Mouse (Mus musculus) kidney, postnatal 36 days (tissue): ENCODE measurements around the gene Sin3b.
"Not testable (repeated sequence)": the region's sequence is repeated elsewhere in the genome, so short reads cannot be mapped to it uniquely, and the experiment has no call there.

ENCODE experiments used
- DNase-seq, 2 experiments: peaks; one replicate each; pipeline ENCODE4 v3.0.0; 2021 to 2022; ENCODE audit warnings: mixed read lengths in 2 of 2

The Sin3b gene

GRCm38 (mm10) chr8:72722769-72723650 lies at the start of gene Sin3b:
Gene Sin3b, plus strand, starts transcription at chr8:72723285.
- DNase-seq: peak; percentile 95 to 98

DNA sequence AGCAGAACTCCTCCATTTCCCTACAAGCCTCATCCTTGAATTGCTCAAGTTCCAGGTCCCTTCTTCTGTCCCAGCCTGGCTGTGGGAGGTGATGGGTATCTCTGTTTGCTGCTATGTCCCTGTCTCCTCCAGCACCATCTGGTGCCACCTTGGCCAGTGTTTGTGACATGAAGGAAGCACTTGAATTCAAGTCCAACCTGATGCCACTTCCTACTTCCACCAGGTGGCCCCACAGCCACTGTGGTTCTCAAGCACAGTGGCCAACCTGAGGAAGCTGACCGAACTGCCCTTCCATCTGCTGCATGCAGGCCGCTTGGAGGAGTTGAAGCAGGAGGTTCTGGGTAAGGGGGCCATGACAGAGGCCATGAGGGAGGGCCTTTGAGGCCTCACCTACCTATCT lies 48.9 kb upstream of the Sin3b start:
- no peak for DNase-seq

- no peak for DNase-seq
These were observed 46.6 kb upstream of the Sin3b start for GRCm38 (mm10) chr8:72676436-72676835.

DNA sequence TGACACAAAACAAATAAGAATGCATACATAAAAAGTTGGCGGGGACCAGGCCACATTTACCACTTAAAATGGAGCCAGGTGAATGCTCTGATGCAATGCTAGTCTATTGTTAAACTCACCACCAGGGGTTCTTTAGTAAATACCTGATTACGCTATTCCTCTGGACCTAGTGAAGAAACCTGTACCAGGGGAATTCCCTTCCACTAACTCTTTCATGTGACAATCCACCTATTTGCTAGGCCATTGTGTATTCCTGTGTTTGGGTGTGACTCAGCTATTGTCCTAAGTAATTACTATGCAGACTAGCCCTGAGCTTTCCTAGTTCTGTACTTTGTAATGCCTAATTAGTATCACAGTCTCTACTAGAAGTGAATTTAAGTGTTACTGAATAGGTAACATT lies 46.2 kb upstream of the Sin3b start:
- DNase-seq: not testable (repeated sequence)

DNA sequence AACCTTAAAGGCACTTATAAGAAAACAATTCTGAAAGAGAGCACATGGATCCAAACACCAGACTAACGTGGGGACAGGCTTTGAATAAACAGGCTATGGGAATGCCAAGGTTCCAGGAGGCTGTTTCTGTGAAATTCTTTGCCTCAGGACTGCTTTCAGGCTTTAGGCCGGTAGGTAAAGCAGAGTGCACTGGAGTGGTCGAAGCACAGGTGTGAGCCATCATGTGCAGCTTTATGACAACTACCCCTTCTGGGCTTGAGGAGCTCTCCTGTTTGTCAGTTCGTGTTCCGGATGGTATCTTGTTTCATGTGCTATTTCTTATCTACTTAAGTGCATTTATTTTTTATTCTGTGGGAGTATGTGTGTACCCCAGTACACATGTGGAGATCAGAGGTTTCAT lies 45.8 kb upstream of the Sin3b start:
- no peak for DNase-seq

DNA sequence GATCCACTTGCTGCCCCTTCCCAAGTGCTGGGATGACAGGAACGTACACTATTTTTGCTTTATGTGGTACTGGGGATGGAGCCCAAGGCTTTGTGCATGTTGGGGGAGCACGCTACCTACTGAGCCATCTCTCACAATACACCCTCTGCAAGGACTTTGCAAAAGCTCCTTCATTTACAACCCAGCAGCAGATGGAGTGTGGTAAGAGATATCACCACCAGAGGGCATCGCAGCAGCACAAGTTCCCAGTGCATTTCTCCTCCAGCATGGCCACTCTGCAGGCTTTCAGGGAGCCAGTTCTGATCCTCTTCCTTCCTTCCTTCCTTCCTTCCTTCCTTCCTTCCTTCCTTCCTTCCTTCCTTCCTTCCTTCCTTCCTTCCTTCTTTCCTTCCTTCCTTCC lies 43.0 kb upstream of the Sin3b start:
- peak; percentile 67 to 83 for DNase-seq

DNA sequence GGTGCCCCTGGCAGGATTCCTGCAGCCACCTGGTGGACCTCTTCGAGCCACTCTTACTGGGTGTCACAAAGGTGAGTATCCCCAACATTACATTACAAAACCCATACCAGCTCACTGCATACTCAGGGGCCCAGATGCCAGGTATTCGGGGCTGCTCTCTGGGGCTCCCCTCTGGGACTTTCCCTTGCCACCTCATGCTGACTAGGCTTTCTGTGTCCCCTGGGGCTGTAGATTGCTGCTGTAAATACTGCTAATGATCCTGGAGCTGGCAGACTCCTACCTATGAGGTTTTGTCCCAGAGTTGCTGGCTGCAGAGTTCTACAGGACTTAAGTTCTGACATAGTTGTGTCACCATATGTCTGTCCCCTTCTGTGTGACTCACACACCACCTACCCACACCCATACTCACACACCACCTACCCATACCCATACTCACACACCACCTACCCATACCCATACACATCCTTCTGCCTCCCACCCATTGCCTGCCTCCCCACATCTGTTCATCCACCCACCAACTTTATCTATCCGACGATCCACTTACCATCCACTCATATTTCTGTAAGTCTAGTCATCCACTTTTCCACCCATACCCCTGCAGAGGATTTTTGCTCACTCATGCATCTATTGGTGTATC lies 40.9 kb upstream of the Sin3b start:
- no peak for DNase-seq

GRCm38 (mm10) chr8:72683010-72683521 lies 40.0 kb upstream of the Sin3b start:
- DNase-seq: no peak

- DNase-seq: not testable (repeated sequence)
These were observed 39.4 kb upstream of the Sin3b start for GRCm38 (mm10) chr8:72683572-72684099.

DNA sequence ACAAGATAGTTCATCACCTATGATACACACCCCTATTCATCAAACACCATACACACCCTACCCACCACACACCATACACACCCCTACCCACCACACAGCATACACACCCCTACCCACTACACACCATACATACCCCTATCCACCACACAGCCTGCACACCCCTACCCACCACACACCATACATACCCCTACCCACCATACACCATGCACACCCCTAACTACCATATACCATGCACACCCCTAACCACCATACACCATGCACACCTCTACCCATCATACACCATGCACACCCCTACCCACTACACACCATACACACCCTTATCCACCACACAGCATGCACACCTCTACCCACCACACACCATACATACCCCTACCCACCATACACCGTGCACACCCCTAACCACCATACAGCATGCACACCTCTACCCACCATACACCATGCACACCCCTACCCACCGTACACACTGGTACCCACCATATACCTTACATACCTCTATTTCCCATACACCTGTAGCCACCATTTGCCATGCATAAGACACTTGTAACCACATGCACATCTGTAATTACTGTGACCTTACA lies 24.6 kb upstream of the Sin3b start:
- no peak for DNase-seq

GRCm38 (mm10) chr8:72712569-72712968 lies 10.5 kb upstream of the Sin3b start:
- no peak for DNase-seq

DNA sequence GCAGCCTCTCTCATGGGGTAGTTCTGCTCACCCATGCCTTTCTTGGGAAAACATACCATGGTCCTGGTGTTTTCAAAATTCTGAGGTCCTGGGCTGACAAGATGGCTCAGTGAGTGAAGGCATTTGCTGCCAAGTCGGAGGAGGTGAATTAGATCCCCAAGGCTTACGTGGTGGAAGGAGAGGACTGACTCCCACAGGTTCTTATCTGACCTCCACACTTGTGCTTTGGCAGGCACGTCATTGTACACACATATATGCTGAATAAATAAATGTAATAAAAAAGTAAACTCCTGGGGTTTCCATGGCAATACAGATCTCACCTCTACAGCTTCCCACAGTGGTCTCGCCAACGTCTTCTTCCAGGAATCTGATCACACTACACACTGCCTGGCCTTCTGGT lies 6.5 kb upstream of the Sin3b start:
- no peak for DNase-seq

GRCm38 (mm10) chr8:72720541-72720940 lies 2.5 kb upstream of the Sin3b start:
- no peak for DNase-seq

- DNase-seq: peak in 1 of 2 experiments; percentile 51
These were observed 541 bp downstream of the Sin3b start for GRCm38 (mm10) chr8:72723651-72724001.

GRCm38 (mm10) chr8:72728636-72729035 lies 5.6 kb downstream of the Sin3b start:
- DNase-seq: no peak

- no peak for DNase-seq
These were observed 11.9 kb downstream of the Sin3b start for GRCm38 (mm10) chr8:72735001-72735400.

GRCm38 (mm10) chr8:72736868-72737267 lies 13.8 kb downstream of the Sin3b start:
- no peak for DNase-seq

GRCm38 (mm10) chr8:72746061-72746460 lies 23.0 kb downstream of the Sin3b start:
- peak; percentile 35 to 77 for DNase-seq

GRCm38 (mm10) chr8:72749846-72750245 lies 26.8 kb downstream of the Sin3b start:
- DNase-seq: no peak

DNA sequence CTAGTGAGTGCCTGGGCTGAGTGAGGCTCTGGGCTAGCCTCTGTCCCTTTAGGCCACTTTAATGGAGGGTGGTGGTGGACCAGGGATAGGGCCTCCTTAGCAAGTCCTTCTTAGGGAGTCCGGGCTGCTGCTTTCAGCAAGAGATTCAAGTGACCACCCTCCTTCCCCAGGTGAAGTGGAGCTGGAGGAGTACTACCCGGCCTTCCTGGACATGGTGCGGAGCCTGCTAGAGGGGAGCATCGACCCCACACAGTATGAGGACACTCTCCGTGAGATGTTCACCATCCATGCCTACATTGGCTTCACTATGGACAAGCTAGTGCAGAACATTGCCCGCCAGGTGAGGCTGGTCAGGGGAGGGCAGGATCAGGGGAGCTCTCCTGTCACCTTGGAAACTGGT lies 27.2 kb downstream of the Sin3b start:
- DNase-seq: no peak

DNA sequence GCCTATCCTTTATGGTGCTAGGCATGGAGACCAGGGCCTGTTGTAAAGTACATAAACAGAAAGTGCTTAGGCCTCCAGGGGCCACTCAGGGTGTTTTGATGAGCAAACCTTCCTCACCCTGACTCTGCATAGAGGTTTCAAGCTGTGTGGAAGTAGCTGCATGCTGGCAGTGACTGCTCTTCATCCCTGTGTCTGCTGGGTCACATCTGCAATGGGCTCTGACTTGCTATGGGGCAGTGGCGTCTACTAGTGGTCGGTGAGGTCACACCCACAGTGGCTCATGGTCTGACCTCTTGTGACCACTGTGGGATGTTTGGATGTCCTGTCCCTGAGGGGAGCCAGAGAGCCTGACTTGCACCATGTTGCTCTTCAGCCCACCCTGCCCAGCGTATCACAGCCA lies 28.0 kb downstream of the Sin3b start:
- DNase-seq: no peak

- no peak for DNase-seq
These were observed 29.2 kb downstream of the Sin3b start for GRCm38 (mm10) chr8:72752289-72752688.

DNA sequence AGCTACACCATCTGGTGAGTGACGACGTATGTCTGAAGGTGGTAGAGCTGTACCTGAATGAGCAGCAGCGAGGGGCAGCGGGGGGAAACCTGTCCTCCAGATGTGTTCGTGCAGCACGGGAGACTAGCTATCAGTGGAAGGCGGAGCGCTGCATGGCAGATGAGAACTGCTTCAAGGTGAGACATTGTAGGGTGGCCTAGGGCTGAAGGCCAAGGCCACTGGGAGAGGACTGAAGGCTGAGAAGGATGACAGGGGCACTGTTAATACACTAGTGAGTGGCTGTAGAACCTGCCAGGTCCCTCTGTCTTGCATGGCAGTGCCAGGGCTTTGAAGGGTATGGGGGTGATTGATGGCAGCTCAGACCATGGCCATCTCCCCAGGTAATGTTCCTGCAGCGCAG lies 30.1 kb downstream of the Sin3b start:
- DNase-seq: no peak

- no peak for DNase-seq
These were observed 30.7 kb downstream of the Sin3b start for GRCm38 (mm10) chr8:72753781-72754180.
